Mouse (Mus musculus) forebrain, postnatal 0 days (tissue): Measurements from ENCODE around the gene Hist1h2bh. TPM values are rescaled to one million over a fixed set of nuclear protein-coding genes. Genes with fewer than 3 reads are reported as not detected.
"Not testable (repeated sequence)": the region's sequence is repeated elsewhere in the genome, so short reads cannot be mapped to it uniquely, and the experiment has no call there.

Experiments used
- ATAC-seq: fragments of 200-750 bp; cut with Nextera tagmentation; 2 replicates; pipeline ENCODE4 v1.8.0; 2017; ENCODE audit warnings: mild to moderate bottlenecking, moderate library complexity
- DNase-seq: peaks from one replicate; pipeline ENCODE4 v3.0.0-alpha.2; 2015
- H3K27ac ChIP-seq: fragments of 300-500 bp; sonication (generic); 2 replicates; pipeline ENCODE4 v1.5.1; 2014; ENCODE audit warnings: low read depth, mild to moderate bottlenecking, antibody characterized with exemption, low read length, moderate library complexity, mixed read lengths
- H3K27me3 ChIP-seq: fragments of 300-500 bp; sonication (generic); 2 replicates; pipeline ENCODE4 v1.6.1; 2014; ENCODE audit warnings: mild to moderate bottlenecking, low read length, mixed read lengths; ENCODE audit not compliant: insufficient read depth
- H3K36me3 ChIP-seq: fragments of 300-500 bp; sonication (generic); 2 replicates; pipeline ENCODE4 v1.6.1; 2014; ENCODE audit warnings: mild to moderate bottlenecking, moderate library complexity; ENCODE audit not compliant: insufficient read depth
- H3K4me1 ChIP-seq: fragments of 300-500 bp; sonication (generic); 2 replicates; pipeline ENCODE4 v1.6.1; 2014; ENCODE audit warnings: antibody characterized with exemption; ENCODE audit not compliant: insufficient read depth
- H3K4me2 ChIP-seq: fragments of 300-500 bp; sonication (generic); 2 replicates; pipeline ENCODE4 v1.6.1; 2014; ENCODE audit warnings: low read depth, mild to moderate bottlenecking, moderate library complexity
- H3K4me3 ChIP-seq: fragments of 300-500 bp; sonication (generic); 2 replicates; pipeline ENCODE4 v1.5.1; 2014; ENCODE audit warnings: low read depth, low read length, mixed read lengths
- H3K9ac ChIP-seq: fragments of 300-500 bp; sonication (generic); 2 replicates; pipeline ENCODE4 v1.6.1; 2014; ENCODE audit warnings: mild to moderate bottlenecking
- H3K9me3 ChIP-seq: fragments of 300-500 bp; sonication (generic); 2 replicates; pipeline ENCODE4 v1.6.1; 2016; ENCODE audit warnings: low read length
- CTCF ChIP-seq: sonication (generic); IDR thresholded peaks from 2 replicates; pipeline ENCODE4 v1.5.1; 2016; ENCODE audit warnings: antibody characterized with exemption, control low read depth, low read depth
- WGBS: fragments of 180-500 bp; shearing (Covaris S2); extraction: QIAGEN DNeasy Blood & Tissue Kit; methylation state at CpG from one replicate; pipeline ENCODE4 v1.1.7; 2014; 5-methylcytosine and 5-hydroxymethylcytosine counted together
- polyA plus RNA-seq: library from polyadenylated mRNA; unstranded; fragments of >200 nt; fragmentation: Nextera tagmentation; extraction: Ambion mirVana; gene quantifications from 2 replicates; pipeline ENCODE4 v1.2.1, GENCODE M21; 2015
- total RNA-seq: library from RNA; depleted of rRNA; stranded (reverse); fragments of >200 nt; gene quantifications from 2 replicates; pipeline ENCODE4 v1.2.3, GENCODE M21; 2014

Gene Hist1h2bh
- total and polyA plus RNA-seq, 2 experiments from 2014 or later = 0.17 to 12.5 TPM

DNA sequence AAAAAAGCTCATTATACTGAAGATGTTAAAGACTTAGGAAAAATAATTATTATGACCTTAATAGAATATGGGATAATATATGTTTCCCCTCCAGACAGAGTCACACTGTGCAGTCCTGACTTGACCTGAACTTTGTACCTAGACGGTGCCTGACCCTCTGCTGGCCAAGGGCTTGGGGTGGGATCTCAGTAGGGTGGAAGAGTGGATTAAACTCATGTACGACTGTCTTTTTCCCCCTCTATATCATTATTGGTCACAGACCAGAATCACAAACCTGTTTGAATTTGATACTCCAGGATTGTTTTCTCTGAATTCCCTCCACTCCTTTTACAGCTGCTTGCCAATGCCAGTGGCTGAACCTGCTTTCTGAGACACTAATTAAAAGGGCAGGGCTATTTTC, 17.5 kb upstream of the Hist1h2bh start:
- WGBS = 21% methylated on average over 2 of the region's 2 CpGs
- H3K4me1 ChIP-seq, H3K36me3 ChIP-seq, H3K27me3 ChIP-seq, H3K4me2 ChIP-seq, H3K27ac ChIP-seq, H3K9ac ChIP-seq, ATAC-seq, DNase-seq, H3K4me3 ChIP-seq, H3K9me3 ChIP-seq: not testable (repeated sequence)

GRCm38 (mm10) chr13:23556906-23557305, 13.7 kb upstream of the Hist1h2bh start:
- H3K9me3 ChIP-seq = no peaks in the 10 kb centered on the region
- H3K36me3 ChIP-seq = no peaks in the 10 kb centered on the region
- ATAC-seq (no peak), DNase-seq (no peak)
- no peak overlapping the region for H3K4me3 ChIP-seq
- TF ChIP-seq CTCF = no peak
- no peaks in the 10 kb centered on the region for H3K4me1 ChIP-seq
- H3K27me3 ChIP-seq = no peaks in the 10 kb centered on the region
- no peak overlapping the region for H3K27ac ChIP-seq
- WGBS = 74% methylated on average over 3 of the region's 3 CpGs
- no peak overlapping the region for H3K9ac ChIP-seq
- H3K4me2 ChIP-seq = no peak overlapping the region

GRCm38 (mm10) chr13:23555839-23556416, 12.7 kb upstream of the Hist1h2bh start:
- peak overlapping the region; percentile 56 for H3K9ac ChIP-seq
- no peak for TF ChIP-seq CTCF
- no peaks in the 10 kb centered on the region for H3K9me3 ChIP-seq
- peak; percentile 75 for ATAC-seq
- H3K27me3 ChIP-seq = no peaks in the 10 kb centered on the region
- H3K4me2 ChIP-seq = peak overlapping the region; percentile 99
- peak overlapping the region; percentile 51 for H3K4me3 ChIP-seq
- peak; percentile 92 for DNase-seq
- under 1% methylated on average over 18 of the region's 18 CpGs for WGBS
- 0 out of 2 replicates have a peak, but pooled peaks cover 1% of the 10 kb centered on the region for H3K4me1 ChIP-seq
- H3K27ac ChIP-seq = peak overlapping the region; percentile 82
- no peaks in the 10 kb centered on the region for H3K36me3 ChIP-seq

DNA sequence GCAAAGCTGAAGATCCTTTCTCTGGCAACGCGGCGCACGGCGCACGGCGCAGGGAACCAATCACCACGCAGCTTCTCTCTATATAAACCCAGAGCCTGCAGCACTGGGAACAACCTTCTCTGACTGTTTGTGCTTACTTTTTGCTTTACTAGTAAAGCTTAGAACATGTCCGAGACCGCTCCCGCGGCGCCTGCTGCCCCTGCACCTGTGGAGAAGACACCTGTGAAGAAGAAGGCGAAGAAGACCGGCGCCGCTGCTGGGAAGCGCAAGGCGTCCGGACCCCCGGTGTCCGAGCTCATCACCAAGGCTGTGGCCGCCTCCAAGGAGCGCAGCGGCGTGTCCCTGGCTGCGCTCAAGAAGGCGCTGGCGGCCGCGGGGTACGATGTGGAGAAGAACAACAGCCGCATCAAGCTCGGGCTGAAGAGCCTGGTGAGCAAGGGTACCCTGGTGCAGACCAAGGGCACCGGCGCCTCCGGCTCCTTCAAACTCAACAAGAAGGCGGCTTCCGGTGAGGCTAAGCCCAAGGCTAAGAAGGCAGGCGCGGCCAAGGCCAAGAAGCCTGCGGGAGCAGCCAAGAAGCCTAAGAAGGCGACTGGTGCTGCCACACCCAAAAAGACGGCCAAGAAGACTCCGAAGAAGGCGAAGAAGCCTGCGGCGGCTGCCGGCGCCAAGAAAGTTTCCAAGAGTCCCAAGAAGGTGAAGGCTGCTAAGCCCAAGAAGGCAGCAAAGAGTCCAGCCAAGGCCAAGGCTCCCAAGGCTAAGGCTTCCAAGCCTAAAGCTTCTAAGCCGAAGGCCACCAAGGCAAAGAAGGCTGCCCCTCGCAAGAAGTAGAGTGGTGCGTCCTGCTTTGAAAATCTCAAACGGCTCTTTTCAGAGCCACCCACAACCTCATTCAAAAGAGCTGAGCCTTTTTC, 12.0 kb upstream of the Hist1h2bh start:
- Histone ChIP-seq H3K36me3 (no peaks in the 10 kb centered on the region), H3K27ac (peak overlapping the region; percentile 82), H3K4me1 (0 out of 2 replicates have a peak, but pooled peaks cover 4% of the 10 kb centered on the region), H3K4me3 (peak overlapping the region; percentile 51), H3K9me3 (no peaks in the 10 kb centered on the region), H3K4me2 (peak overlapping the region; percentile 99), H3K27me3 (no peaks in the 10 kb centered on the region), H3K9ac (peak overlapping the region; percentile 56)
- ATAC-seq (peak; percentile 86), DNase-seq (peak; percentile 89)
- WGBS = under 1% methylated on average over 54 of the region's 54 CpGs
- no peak for TF ChIP-seq CTCF

DNA sequence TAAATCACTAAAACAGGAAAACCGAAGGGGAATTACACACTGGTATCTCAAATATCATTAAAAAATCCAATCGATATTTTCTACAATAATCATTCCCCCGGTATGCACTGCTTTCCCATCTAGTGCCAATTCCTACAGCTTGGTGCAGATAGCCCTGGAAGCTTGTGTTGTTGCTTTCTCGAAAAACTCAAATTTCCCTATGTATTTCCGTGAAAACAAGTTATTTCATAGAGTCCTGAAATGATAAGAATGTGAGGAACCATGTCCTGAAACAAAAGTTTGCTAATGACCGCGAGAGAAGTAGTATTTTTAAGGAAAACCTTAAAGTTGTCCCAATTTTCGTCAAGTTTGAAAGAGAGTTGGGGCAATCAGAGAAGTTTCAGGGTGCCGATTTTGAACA, 11.2 kb upstream of the Hist1h2bh start:
- H3K27me3 ChIP-seq = no peaks in the 10 kb centered on the region
- H3K4me1 ChIP-seq = 0 out of 2 replicates have a peak, but pooled peaks cover 4% of the 10 kb centered on the region
- no peaks in the 10 kb centered on the region for H3K9me3 ChIP-seq
- DNase-seq = peak; percentile 27
- peak overlapping the region; percentile 99 for H3K4me2 ChIP-seq
- WGBS = 18% methylated on average over 9 of the region's 9 CpGs
- H3K27ac ChIP-seq = peak overlapping the region; percentile 82
- peak overlapping the region; percentile 56 for H3K9ac ChIP-seq
- ATAC-seq = no peak
- peak overlapping the region; percentile 51 for H3K4me3 ChIP-seq
- H3K36me3 ChIP-seq = no peaks in the 10 kb centered on the region
- TF ChIP-seq CTCF = no peak

DNA sequence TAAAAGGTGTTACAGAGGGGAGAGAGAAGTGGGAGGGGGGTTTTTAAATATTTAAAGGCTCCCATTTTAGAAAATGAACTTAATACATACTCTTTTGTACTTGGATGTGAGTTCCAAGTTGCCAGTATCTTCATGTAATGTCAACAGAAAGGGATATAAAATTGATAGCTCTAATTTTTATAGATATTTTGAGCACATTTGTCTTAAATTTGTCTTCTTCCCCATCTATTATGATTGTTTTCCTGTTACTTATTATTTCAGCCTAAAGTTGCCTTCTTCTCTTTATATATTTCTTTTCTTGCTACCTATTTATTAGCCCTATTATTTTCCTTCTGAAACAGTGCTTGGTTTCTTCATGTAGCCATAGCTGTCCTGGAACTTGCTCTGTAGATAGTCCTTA, 9.8 kb upstream of the Hist1h2bh start, which contains the start of gene Hist1h1d:
Gene Hist1h1d (plus strand): TSS at position 301 of the 400 bp plus-strand sequence.
- Histone ChIP-seq H3K9ac (no peak within 1 kb of the TSS), H3K4me1 (0 out of 2 replicates have a peak, but pooled peaks cover 4% of the 10 kb centered on the region), H3K4me2 (no peak within 1 kb of the TSS; the same call in 1 of the 2 replicates), H3K27ac (peak within 1 kb of the TSS; percentile 82; the same call in 1 of the 2 replicates), H3K36me3 (no peaks in the 10 kb centered on the region), H3K27me3 (no peaks in the 10 kb centered on the region), H3K4me3 (no peak within 1 kb of the TSS), H3K9me3 (no peaks in the 10 kb centered on the region)
- no peak for TF ChIP-seq CTCF
- DNase-seq (no peak), ATAC-seq (no peak)
